Mouse (Mus musculus): ENCODE measurements around the gene Gabrg3. TPM values are rescaled to one million over a fixed set of nuclear protein-coding genes. Genes with fewer than 3 reads are reported as not detected.
"Not testable (repeated sequence)": the region's sequence is repeated elsewhere in the genome, so short reads cannot be mapped to it uniquely, and the experiment has no call there.

The Gabrg3 gene
- total RNA-seq, 2 experiments from 2014 or later, result 18.7 to 22.9 TPM

DNA sequence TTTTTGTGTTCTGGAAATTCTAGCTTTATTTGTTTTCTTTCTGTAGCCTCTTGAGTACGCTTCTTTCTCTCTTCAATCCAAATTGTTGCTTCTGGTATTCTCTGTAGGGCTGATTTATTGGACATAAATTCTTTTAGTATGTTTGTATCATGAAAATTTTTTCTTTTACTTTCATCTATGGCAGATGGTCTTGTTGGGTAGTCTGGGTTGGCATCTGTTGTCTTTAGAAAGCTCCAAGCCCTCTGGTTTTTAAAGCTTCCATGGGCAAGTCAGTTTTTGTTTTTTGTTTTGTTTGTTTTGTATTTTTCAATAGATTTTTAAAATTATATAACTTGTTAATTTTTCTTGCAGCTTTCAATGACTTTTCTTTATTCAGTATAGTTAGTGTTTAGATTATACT lies 72.0 kb downstream of the Gabrg3 start:
- DNase-seq (ENCODE audit: low spot score in 2 of 2), result peak in 1 of 2 experiments; percentile 60

DNA sequence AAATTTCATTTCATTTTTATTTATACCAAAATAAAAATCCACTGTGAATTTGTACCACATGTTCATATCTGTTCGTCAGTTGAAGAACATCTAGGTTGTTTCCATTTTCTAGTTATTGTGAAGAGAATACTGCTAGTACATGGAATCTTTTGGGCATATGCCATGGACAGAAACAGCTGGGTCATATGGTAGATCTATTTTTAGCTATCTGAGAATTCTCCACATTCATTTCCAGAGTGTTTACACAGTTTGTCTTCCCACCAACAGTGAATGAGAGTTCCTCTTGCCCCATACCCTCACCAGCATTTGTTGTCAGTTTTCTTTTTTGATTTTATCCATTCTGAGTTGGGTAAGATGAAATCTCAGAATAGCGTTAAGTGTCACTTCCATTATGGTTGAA lies 75.0 kb downstream of the Gabrg3 start:
- DNase-seq (ENCODE audit: low spot score in 2 of 2), result peak in 1 of 2 experiments; percentile 7

DNA sequence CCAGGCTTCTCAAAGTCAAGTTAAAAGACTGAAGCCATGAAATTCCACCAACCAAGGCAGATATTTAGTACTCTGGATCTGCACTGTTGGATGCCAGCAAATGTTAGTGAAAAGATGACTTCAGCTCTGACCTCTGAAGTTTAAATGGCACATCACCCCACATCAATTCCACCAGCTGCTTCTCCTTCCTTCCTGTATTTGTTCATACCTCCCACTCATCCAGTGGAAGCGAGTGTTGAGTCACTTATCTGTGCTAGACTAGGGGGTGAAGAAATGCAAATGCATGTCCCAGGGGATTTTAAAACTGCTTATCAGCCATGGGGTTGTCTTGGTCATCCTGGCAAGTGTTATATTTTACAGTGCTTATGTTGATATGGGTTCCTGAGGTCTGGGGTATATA lies 79.7 kb downstream of the Gabrg3 start:
- no peak for DNase-seq (ENCODE audit: low spot score in 2 of 2)

DNA sequence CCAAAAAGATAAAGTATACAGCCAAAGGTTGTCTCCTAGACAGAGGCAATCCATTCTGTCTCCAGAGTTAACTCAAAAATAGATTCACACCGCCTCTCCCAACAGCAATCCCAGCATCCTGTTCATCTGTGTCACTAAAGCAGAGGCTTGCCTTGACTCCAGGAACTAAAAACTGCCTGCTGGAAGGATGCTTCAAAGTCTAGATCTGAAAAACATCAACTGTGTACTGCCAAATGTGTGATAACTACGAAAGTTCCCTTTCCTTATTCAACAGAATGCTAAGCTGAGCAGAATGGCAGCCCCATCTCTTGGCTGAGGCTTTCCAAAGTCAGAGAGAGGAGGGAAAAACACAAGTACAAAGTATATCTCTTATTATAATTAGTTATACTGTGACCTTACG lies 90.3 kb downstream of the Gabrg3 start:
- peak in 1 of 2 experiments; percentile 14 for DNase-seq (ENCODE audit: low spot score in 2 of 2)

DNA sequence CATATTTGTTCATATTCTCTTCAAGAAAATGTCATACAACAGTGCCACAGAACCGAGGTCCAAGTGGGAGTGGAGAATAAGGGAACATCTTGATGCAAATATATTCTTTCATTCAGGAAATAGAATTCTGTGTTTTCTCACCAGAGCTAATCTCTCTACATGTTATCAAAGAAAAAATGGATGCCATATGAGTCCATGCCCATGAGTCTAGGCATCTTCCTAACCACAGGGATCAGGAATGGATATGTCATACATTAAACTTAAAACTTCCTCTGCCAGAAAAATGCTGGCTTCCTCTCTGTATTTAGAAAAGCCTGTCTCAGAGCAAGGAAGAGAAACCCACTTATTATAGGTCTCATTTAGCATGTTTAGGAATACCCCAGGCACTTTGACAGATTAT lies 92.9 kb downstream of the Gabrg3 start:
- DNase-seq (ENCODE audit: low spot score in 2 of 2), result no peak

DNA sequence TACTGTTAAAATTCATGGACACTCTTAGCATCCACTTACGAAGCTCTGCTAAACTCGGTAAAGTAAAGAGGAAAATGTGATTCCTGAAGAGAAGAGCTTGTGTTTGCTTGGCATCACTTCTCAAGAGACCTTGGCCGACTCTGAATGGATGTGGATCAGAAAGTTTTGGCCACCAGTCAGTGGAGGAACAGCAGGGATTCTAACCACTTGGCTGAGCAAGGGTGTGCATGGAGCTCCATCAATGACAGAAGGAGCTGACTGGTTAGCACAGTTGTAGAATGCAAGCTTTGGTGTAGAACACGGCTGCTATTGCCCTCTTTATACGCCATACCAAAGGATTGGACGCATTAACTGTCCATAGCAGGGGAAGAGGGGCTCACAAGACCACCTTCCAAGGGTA lies 93.4 kb downstream of the Gabrg3 start:
- peak; percentile 23 to 60 for DNase-seq (ENCODE audit: low spot score in 2 of 2)

DNA sequence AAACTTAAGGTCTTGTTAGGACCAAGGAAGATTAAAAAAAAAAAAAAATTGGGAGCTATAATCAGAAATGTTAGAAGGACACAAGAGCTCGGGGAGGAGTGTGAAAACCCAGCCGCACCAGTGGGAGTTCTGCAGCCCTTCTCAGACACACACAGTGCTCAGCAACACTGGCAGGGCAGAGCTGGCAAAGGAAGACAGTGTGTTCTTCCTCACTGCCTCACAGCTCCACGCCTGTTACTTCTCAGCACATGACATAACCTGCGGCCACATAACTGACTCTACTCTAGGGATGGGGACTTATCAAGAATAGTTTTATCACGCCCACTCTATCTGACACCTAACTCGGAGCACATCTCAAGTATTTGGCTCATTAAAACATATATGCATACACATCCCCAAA lies 103.8 kb downstream of the Gabrg3 start:
- DNase-seq (ENCODE audit: low spot score in 2 of 2), result no peak

DNA sequence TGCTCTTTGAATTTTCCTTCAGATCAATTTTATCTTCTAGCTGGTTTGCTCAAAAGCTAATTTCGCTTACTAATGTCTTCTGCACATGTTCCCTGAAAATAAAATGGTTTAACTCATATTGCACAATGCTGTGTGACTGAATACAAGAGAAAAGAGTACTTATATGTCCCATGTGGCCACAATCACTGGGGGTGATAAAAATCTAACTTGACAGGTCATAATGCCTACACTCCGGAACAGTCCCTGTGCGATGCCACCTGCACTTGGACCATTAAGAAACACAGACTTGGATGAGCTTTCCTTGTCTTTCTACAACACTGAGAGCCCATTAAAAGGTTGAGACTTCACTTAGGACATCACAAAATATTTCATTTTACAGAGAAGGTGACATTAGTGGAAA lies 108.1 kb downstream of the Gabrg3 start:
- no peak for DNase-seq (ENCODE audit: low spot score in 2 of 2)

DNA sequence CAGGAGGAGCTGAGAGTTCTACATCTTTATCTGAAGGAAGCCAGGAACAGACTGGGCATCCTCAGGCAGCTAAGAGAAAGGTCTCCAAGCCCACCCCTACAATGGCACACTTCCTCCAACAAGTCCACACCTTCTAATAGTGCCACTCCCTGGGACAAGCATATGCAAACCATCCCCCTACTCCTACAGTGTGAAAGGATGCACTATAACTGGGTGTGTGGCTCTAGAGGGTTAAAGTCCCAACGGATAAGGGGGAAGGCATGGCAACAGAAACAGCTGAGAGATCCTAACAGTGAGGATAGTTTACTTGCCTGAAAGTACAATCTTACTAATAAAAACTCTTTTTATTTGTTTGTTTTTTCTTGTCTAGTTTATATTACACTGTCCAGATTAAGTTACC lies 126.8 kb downstream of the Gabrg3 start:
- DNase-seq (ENCODE audit: low spot score in 2 of 2), result no peak

DNA sequence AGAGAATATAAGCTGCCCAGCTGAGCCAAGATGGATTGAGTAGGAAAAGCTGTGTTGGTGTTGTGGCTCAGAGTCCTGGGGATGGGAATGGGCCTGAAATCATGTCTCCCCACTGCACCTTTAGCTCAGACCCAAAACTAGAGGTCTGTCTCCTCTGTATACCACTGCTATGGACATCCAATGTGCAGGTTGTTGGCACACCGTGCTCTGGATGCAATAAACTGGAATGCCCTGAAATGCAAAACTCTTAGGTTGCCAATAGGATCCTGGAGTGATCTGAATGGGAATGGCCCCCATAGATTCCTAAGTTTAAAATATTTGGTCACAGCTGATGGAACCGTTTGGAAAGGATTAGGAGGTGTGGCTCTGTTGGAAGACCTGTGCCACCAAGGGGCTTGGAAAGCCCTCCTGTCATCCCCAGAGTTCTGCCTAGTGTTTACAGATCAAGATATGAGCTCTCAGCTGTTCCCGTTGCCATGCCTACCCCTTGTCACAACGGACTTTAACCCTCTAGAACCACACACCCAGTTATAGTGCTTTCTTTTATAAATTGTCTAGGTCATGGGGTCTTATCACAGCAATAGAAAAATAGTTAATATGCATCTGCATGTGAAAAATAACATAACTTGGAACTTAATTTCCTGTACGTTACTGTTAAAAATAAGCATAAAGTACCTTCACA lies 128.0 kb downstream of the Gabrg3 start:
- DNase-seq (ENCODE audit: low spot score in 2 of 2), result no peak

DNA sequence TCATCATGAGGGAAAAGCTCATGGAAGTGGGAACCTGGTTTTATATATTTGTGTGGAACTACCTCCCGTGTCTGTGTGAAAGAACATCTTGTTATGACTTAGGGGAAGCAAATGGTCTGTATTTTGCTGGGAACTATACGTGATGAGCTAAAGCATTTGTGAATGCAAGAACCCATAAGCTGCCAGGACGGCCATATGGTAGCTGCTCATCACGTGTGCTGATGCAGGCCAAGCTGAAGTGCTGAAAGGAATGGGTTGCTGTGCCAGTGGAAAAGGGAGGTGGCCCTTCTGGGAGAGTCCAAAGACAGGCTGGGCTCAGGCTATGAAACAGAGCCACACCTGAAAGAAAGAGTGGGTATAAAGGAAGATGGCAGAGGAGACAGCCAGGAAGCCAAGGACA lies 143.0 kb downstream of the Gabrg3 start:
- DNase-seq (ENCODE audit: low spot score in 2 of 2), result peak in 1 of 2 experiments; percentile 20

DNA sequence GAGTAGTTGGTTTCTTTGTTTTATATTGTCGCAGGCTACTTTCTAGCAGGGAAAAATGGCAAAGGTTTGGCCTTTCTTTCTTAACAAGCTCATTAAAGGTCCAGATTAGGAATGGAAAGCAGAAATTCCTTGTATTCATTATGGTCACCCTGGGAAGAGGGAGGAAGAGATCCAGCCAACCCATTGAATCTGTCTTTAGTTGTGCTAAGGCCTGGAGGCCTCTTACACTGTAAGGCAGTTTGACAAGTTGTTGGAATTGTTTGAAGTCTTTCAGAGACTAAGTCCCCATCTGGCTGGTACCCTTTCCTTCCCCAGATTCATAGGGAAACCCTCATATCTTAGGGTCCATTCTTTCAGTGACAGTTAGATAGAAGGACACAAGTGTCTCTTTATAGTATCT lies 172.9 kb downstream of the Gabrg3 start:
- no peak for DNase-seq (ENCODE audit: low spot score in 2 of 2)

DNA sequence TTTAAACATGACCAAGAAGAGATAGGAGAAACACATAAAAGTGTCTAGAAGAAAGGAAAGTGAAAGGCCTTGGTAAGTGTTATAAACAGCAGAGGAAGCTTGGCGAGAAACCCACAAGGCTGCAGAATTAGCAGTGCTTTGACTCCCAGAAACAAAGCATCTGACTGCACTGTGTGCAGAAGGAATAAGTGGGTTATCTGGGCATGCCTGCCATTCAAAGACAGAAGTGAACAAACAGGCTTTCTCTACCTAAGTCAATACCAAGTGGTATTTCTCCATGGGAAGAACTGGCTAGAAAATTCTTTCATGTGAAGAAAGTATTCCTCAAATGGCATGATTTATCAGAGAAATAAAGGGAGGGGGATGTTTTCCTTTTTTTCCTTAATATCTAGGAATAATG lies 201.0 kb downstream of the Gabrg3 start:
- DNase-seq (ENCODE audit: low spot score in 2 of 2), result peak in 1 of 2 experiments; percentile 8

DNA sequence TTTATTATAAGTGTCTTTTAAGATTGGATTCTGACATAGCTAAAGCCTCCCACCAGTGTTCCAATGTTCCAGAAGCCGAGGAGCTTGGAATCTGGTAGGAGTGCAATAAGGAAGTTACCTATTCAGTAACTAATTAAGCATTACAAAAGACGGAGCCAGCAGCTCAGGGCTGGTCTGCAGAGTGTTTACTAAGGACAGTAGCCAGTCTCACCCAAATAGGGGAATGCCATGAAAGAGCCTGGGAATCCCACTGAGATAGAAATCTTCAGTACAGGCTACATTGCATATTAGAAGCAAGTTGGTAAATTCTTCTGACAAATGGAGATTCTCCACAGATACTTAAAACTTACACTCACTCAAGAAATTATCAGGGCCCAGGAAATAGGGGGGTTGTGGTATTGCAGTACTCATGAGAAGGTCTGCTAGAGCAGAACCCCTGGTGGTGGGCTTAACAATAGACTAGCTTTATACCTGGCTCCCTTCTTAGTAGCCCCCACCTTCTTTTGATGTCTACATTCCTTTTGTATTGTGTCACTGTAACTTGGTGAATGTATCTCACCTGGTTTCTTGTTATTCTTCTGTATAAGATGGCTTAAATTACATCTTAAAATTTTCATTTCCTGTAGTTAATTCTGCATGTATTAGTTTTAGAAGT lies 211.0 kb downstream of the Gabrg3 start:
- DNase-seq (ENCODE audit: low spot score in 2 of 2), result not testable (repeated sequence)

DNA sequence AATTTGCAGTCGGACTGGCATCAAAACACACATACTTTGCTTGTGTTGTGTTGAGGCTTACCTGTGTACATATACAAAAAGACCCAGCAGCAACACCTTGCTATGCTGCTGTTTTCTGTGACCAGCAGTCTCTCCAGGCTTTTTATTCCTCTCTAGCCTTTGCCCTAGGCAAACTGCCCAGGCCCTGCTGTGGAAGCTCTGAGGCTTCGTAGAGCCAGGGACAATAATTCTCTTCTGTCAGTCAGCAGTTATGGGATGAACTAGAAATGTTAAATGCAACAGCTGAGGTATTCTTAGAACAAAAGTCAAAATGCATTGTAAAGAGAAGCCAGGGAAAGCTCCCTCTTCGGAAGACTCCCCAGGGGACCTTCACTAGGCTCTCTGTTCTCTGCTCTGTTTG lies 220.1 kb downstream of the Gabrg3 start:
- DNase-seq (ENCODE audit: low spot score in 2 of 2), result no peak

DNA sequence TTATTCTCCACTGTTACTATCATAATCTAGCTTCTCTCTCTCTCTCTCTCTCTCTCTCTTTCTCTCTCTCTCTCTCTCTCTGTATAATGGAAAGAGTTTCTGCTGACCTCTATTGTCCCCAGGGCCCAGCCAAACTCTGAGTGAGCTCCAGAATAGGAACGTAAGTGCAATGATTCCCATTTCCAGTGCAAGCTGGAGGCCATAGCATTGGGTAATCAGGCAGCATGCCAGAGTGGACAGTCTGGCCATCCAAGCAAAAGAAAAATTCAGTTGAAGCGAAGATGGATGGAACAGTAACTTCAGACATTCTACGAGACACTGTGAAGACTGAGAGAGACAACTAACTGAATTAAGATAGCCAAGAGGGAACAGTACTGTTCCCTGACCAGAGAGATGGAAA lies 228.8 kb downstream of the Gabrg3 start:
- DNase-seq (ENCODE audit: low spot score in 2 of 2), result no peak

DNA sequence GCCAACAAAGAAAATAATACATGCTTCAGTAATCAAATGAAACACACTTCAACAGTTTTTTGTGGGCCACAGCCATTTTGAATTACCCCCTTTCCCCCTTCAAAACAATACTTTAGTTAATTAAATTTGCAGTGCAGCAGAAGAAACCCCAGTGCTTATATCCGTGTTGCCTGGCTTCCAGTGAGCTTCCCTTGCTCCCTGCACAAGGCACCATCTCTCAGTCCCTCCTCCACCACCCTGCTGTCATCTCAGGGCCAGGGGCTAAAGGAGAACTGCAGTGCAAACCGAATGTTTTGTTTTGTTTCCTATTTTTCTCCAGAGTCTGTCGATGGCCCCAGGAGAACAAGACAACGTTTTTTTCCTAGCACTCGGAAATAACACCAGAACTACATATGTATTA lies 233.2 kb downstream of the Gabrg3 start:
- no peak for DNase-seq (ENCODE audit: low spot score in 2 of 2)

DNA sequence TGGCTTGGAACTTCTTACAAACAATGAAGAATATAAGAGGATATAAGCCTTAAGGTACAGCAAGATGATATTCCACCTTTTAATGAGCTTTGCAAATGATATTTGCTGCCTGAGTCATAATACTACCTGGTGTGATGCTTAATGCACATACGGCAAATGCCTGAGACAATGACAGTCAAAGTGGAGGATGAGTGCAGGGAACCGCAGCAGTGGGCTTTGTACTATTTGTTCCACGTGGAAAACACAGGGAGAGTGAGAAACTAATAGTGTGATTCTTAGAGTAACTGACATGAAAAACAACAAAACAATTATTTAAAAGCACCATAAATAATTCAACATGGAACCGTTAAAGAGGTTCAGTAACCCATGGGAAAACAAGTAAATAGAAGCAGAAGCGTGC lies 236.2 kb downstream of the Gabrg3 start:
- no peak for DNase-seq (ENCODE audit: low spot score in 2 of 2)

DNA sequence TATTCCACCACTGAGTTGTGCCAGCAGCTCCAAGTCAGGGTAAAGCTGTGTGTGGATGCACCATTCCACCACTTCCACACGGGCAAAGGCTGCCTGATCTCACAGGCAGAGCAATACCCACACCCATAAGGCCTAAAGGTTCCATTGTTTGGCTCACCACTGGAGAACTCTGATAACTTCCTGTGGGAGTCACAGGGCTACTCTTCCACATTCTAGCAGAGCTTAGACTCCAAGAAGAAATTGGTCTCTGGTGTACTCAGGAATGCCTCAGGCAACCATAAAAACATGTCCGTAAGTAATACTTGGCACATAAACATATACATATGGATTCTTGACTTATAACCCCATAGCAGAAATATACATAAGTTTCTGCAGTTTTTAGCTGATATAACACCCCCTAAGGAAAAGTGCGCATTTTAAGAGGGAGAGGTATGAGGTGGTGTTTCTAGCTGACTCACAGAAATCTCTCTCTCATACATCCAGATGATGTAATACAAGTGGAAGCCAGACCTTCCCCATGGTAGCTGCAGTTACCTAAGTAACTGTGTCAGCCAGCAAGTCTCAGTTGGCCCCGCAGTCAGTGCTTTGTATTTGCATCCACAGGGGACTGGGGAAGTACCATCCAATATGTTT lies 248.8 kb downstream of the Gabrg3 start:
- no peak for DNase-seq (ENCODE audit: low spot score in 2 of 2)

DNA sequence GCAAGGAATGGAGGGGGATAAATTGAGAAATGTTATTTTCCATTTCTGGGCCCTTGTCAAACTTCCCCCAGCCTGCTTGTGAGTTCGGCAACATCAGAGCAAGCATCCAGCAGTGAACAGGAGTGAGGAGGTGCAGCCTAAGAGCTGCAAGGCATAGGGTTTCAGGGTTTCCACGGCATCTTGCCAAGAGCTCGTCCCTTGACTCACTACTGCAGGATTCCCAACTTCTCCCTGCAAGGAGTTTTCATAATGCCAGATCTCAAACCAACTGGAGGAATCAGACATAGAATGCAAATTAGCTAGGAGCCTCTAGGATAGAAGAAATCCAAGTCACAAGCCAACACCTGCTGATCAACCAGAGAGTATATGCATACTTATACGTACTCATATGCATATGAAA lies 254.0 kb downstream of the Gabrg3 start:
- DNase-seq (ENCODE audit: low spot score in 2 of 2), result no peak

DNA sequence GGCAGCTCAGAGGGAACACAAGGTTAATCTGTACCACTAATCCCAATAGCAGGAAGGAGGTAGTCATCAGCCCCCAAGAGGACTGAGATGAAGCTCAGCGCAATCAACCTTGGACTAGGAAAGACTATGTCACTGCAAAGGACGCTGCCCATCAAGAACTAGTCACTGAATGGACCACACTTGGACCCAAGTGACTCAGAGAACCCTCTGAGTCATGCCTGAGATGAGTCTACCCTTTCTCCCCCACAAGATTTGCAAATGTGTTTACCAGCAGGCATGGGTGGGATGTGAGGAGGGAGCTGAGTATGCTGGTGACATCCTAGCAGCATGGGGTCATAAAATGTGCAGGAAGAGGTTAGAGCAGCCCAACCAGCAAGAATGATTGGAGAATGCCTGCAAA lies 254.5 kb downstream of the Gabrg3 start:
- no peak for DNase-seq (ENCODE audit: low spot score in 2 of 2)

DNA sequence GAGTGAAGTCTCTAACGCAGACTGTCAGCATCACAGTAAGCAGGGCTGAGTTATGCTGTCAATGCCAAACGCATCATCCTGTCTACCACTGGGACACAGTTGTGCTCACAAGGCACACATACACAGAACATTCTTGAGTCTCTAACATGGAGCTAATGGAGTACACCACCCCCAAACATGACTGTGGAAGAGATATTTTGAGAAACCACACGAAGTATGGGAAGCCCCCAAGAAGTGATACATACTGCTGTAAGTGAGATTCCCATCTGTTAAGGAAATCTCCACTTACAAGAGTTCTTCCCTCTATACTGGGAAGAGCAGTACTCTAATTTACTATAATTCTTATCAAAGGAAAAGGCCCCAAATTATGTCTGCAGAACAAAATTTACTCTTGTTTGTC lies 286.9 kb downstream of the Gabrg3 start:
- DNase-seq (ENCODE audit: low spot score in 2 of 2), result no peak

DNA sequence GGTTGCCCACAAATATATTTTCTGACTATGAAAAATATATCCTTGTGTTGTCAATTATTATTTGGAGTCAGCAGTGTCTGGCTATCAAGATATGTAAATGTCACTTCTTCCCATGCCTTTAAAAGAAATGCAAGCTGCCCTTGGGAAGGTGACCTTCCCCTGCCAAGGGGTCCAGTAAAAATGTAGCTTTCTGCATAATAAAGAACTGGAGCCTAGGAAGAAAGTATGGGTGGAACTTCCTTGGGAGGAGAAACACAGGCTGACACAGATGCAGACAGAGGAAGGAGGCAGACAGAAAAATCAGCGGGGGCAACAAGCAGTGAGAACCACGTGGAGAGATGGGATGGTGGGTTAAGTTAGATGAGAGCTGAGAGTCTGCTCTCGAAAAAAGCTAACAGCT lies 304.9 kb downstream of the Gabrg3 start:
- DNase-seq (ENCODE audit: low spot score in 2 of 2), result no peak

All from layer of hippocampus, postnatal 14 days (tissue).